Mouse (Mus musculus) mouse trophoblast stem cell (cell line): Measurements from ENCODE around the gene Fam124a.

Source experiments
- in situ Hi-C, 2 experiments: fragments of 300-500 bp; cut with MseI, MboI; formaldehyde crosslinking; loops; 2 replicates in 1 of 2; 3 replicates in 1 of 2; pipeline ENCODE4 v1.15.1; 2025

The Fam124a gene

DNA sequence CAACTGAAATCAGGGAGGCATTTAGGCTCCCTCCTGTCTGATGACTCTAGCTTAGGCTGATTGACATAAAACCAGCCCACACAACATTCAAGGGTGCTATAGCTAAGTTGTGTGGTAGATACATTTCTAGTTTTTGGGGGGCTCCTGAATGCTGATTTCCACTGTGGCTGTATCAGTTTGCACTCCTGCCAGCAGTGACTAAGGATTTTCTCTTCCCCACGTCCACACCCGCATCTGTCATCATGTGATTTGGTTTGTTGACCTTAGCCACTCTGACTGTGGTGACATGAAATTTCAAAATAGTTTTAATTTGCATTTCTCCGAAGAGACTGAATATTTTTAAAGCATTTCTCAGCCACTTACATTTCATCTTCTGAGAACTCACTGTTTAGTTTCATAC is 101.9 kb downstream of the Fam124a start:
- in situ Hi-C loops, result no loop called here
